Mouse (Mus musculus) heart, embryonic 11.5 days (tissue): Measurements from ENCODE around the gene Sdhb. TPM values are rescaled to one million over a fixed set of nuclear protein-coding genes. Genes with fewer than 3 reads are reported as not detected.

ENCODE experiments used
- ATAC-seq: fragments of 200-750 bp; cut with Nextera tagmentation; replicated peaks from 2 replicates; pipeline ENCODE4 v1.8.0; 2017; ENCODE audit warnings: moderate library complexity; ENCODE audit not compliant: insufficient number of reproducible peaks, low FRiP score, low TSS enrichment
- H3K27ac ChIP-seq: fragments of 300-500 bp; sonication (generic); 2 replicates; pipeline ENCODE4 v1.5.1; 2014; ENCODE audit warnings: mild to moderate bottlenecking, low read depth, low read length
- H3K27me3 ChIP-seq: fragments of 300-500 bp; sonication (generic); 2 replicates; pipeline ENCODE4 v1.6.1; 2014; ENCODE audit warnings: mild to moderate bottlenecking, low read length, mixed read lengths; ENCODE audit not compliant: control insufficient read depth, insufficient read depth
- H3K36me3 ChIP-seq: fragments of 300-500 bp; sonication (generic); 2 replicates; pipeline ENCODE4 v1.6.1; 2014; ENCODE audit warnings: mild to moderate bottlenecking, low read length, moderate library complexity, mixed read lengths; ENCODE audit not compliant: control insufficient read depth, insufficient read depth
- H3K4me1 ChIP-seq: fragments of 300-500 bp; sonication (generic); 2 replicates; pipeline ENCODE4 v1.6.1; 2014; ENCODE audit warnings: low read length; ENCODE audit not compliant: control insufficient read depth, insufficient read depth
- H3K4me2 ChIP-seq: fragments of 300-500 bp; sonication (generic); 2 replicates; pipeline ENCODE4 v1.6.1; 2014; ENCODE audit warnings: mild to moderate bottlenecking, moderate library complexity
- H3K4me3 ChIP-seq: fragments of 300-500 bp; sonication (generic); 2 replicates; pipeline ENCODE4 v1.5.1; 2014; ENCODE audit warnings: low read depth, low read length
- H3K9ac ChIP-seq: fragments of 300-500 bp; sonication (generic); 2 replicates; pipeline ENCODE4 v1.6.1; 2014; ENCODE audit warnings: mild to moderate bottlenecking, low read depth, low read length, moderate library complexity
- H3K9me3 ChIP-seq: fragments of 300-500 bp; sonication (generic); replicated peaks from 2 replicates; pipeline ENCODE4 v1.6.1; 2016; ENCODE audit warnings: low read length; ENCODE audit not compliant: control insufficient read depth
- WGBS: fragments of 180-500 bp; shearing (Covaris S2); extraction: QIAGEN DNeasy Blood & Tissue Kit; methylation state at CpG from one replicate; pipeline ENCODE4 v1.1.7; 2014; ENCODE audit not compliant: insufficient replicate concordance; 5-methylcytosine and 5-hydroxymethylcytosine counted together
- polyA plus RNA-seq: library from polyadenylated mRNA; unstranded; fragments of >200 nt; fragmentation: Nextera tagmentation; extraction: Ambion mirVana; gene quantifications from 2 replicates; pipeline ENCODE4 v1.2.1, GENCODE M21; 2014

Gene Sdhb
- polyA plus RNA-seq, 1 experiment from 2014 or later = 778 TPM

- no peak for ATAC-seq
- Histone ChIP-seq H3K27me3 (no peaks in the 10 kb centered on the region), H3K9me3 (no peaks in the 10 kb centered on the region), H3K36me3 (no peaks in the 10 kb centered on the region), H3K4me1 (peaks cover 16% of the 10 kb centered on the region), H3K9ac (no peak overlapping the region), H3K4me3 (no peak overlapping the region), H3K27ac (no peak overlapping the region), H3K4me2 (no peak overlapping the region)
- 61% methylated on average over 11 of the region's 11 CpGs for WGBS
These were observed 40.8 kb upstream of the Sdhb start for GRCm38 (mm10) chr4:140919974-140920836.

- no peaks in the 10 kb centered on the region for H3K9me3 ChIP-seq
- no peak for ATAC-seq
- H3K4me2 ChIP-seq = no peak overlapping the region
- no peaks in the 10 kb centered on the region for H3K27me3 ChIP-seq
- 69% methylated on average over 5 of the region's 5 CpGs for WGBS
- H3K36me3 ChIP-seq = no peaks in the 10 kb centered on the region
- H3K4me1 ChIP-seq = peaks cover 38% of the 10 kb centered on the region
- peak overlapping the region; percentile 34; the same call in 1 of the 2 replicates for H3K9ac ChIP-seq
- H3K27ac ChIP-seq = no peak overlapping the region
- H3K4me3 ChIP-seq = no peak overlapping the region
These were observed 38.5 kb upstream of the Sdhb start for GRCm38 (mm10) chr4:140922508-140922907.

GRCm38 (mm10) chr4:140925648-140926047, 35.4 kb upstream of the Sdhb start:
- no peak overlapping the region for H3K4me3 ChIP-seq

GRCm38 (mm10) chr4:140928349-140928748, 32.7 kb upstream of the Sdhb start:
- H3K27ac ChIP-seq = no peak overlapping the region
- H3K4me1 ChIP-seq = peaks cover 45% of the 10 kb centered on the region
- WGBS = 66% methylated on average over 9 of the region's 9 CpGs
- H3K9ac ChIP-seq = no peak overlapping the region
- H3K27me3 ChIP-seq = no peaks in the 10 kb centered on the region
- no peaks in the 10 kb centered on the region for H3K36me3 ChIP-seq
- no peak overlapping the region for H3K4me3 ChIP-seq
- H3K9me3 ChIP-seq = no peaks in the 10 kb centered on the region
- ATAC-seq = no peak
- H3K4me2 ChIP-seq = no peak overlapping the region

More at GRCm38 (mm10) chr4:140925648-140926047, 35.4 kb upstream of the Sdhb start:
- peaks cover 49% of the 10 kb centered on the region for H3K4me1 ChIP-seq
- peak overlapping the region; percentile 60 for H3K9ac ChIP-seq
- H3K9me3 ChIP-seq = no peaks in the 10 kb centered on the region
- no peaks in the 10 kb centered on the region for H3K36me3 ChIP-seq
- WGBS = 25% methylated on average over 8 of the region's 8 CpGs
- H3K27ac ChIP-seq = peak overlapping the region; percentile 87
- peak; percentile 47; the same call in 1 of the 2 replicates for ATAC-seq
- no peaks in the 10 kb centered on the region for H3K27me3 ChIP-seq
- H3K4me2 ChIP-seq = peak overlapping the region; percentile 19; the same call in 1 of the 2 replicates

GRCm38 (mm10) chr4:140929745-140930144, 31.3 kb upstream of the Sdhb start:
- H3K27ac ChIP-seq = no peak overlapping the region
- WGBS = 51% methylated on average over 8 of the region's 8 CpGs
- no peak for ATAC-seq
- H3K27me3 ChIP-seq = no peaks in the 10 kb centered on the region
- no peaks in the 10 kb centered on the region for H3K36me3 ChIP-seq
- H3K9ac ChIP-seq = no peak overlapping the region
- no peak overlapping the region for H3K4me3 ChIP-seq
- peaks cover 35% of the 10 kb centered on the region for H3K4me1 ChIP-seq
- H3K4me2 ChIP-seq = no peak overlapping the region
- H3K9me3 ChIP-seq = no peaks in the 10 kb centered on the region

- Histone ChIP-seq H3K9ac (no peak overlapping the region), H3K36me3 (no peaks in the 10 kb centered on the region), H3K4me3 (no peak overlapping the region), H3K27ac (no peak overlapping the region), H3K9me3 (no peaks in the 10 kb centered on the region), H3K27me3 (no peaks in the 10 kb centered on the region), H3K4me1 (peaks cover 26% of the 10 kb centered on the region), H3K4me2 (no peak overlapping the region)
- ATAC-seq = no peak
- WGBS = 52% methylated on average over 10 of the region's 10 CpGs
These were observed 30.0 kb upstream of the Sdhb start for GRCm38 (mm10) chr4:140930900-140931470.

GRCm38 (mm10) chr4:140935643-140936042, 25.4 kb upstream of the Sdhb start:
- H3K9ac ChIP-seq = no peak overlapping the region
- H3K27me3 ChIP-seq = no peaks in the 10 kb centered on the region
- no peak overlapping the region for H3K4me2 ChIP-seq
- no peak overlapping the region for H3K27ac ChIP-seq
- H3K36me3 ChIP-seq = no peaks in the 10 kb centered on the region
- peaks cover 5% of the 10 kb centered on the region; the same call in 1 of the 2 replicates for H3K9me3 ChIP-seq
- no peak overlapping the region for H3K4me3 ChIP-seq
- no peak for ATAC-seq
- WGBS = 76% methylated on average over 9 of the region's 9 CpGs
- no peaks in the 10 kb centered on the region for H3K4me1 ChIP-seq

- H3K4me3 ChIP-seq = no peak overlapping the region
- ATAC-seq = no peak
- H3K36me3 ChIP-seq = no peaks in the 10 kb centered on the region
- H3K9me3 ChIP-seq = no peaks in the 10 kb centered on the region
- H3K9ac ChIP-seq = no peak overlapping the region
- WGBS = 87% methylated on average over 12 of the region's 12 CpGs
- H3K4me1 ChIP-seq = no peaks in the 10 kb centered on the region
- H3K4me2 ChIP-seq = no peak overlapping the region
- H3K27ac ChIP-seq = no peak overlapping the region
- H3K27me3 ChIP-seq = 0 out of 2 replicates have a peak, but pooled peaks cover 2% of the 10 kb centered on the region
These were observed 16.6 kb upstream of the Sdhb start for GRCm38 (mm10) chr4:140944356-140944755.
